Mouse (Mus musculus): Measurements from ENCODE around the gene Kcnk16. TPM values are rescaled to one million over a fixed set of nuclear protein-coding genes. Genes with fewer than 3 reads are reported as not detected.

Kcnk16 gene
- total RNA-seq, 2 experiments from 2014 or later, result not detected

DNA sequence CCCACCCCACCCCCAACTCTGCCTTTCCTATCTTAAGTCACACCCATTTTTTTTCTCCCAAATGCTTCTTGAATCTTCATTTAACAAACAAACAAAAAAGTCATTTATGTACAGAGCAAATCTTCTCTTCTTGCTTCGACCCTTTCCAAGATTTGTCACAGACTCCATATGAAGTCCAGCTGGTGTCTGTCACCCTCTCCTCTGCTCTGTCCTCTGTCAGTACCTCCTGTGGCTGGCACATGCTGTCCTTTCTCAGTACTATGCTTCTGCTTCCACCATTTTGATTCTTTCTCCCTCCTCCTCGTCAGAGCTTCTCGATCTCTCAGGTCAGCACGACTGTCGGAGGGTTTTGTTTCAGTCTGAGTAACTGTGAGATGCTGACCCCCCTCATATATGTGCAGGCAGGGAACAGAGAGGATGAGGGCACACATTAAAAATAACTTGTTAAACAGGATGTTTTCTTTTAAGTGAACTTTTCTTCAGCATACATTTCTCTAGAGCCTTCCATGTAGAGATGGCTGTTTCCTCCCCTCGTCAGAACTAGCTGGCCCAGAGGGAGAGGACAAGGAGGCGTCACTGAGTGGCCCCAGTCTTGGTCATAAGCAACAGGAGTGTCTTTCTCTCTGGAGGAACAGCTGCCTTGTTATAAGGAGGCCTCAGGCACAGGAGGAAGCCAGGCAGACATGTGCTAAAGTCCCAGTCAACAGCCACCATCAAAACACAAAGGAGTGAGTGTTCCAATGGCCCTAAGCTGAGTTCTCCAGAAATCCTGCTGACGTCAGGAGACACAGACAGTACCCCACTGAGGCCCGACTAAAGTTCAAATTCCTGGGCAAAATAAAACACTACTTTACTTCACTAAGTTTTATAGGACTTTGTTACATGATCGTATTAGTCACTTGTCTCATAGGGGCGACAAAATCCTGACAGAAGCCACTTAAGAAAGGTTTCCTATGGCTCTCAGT, 35.7 kb downstream of the Kcnk16 start:
- ATAC-seq (replicated peaks; ENCODE audit: low FRiP score, poor library complexity, severe bottlenecking), result no peak

DNA sequence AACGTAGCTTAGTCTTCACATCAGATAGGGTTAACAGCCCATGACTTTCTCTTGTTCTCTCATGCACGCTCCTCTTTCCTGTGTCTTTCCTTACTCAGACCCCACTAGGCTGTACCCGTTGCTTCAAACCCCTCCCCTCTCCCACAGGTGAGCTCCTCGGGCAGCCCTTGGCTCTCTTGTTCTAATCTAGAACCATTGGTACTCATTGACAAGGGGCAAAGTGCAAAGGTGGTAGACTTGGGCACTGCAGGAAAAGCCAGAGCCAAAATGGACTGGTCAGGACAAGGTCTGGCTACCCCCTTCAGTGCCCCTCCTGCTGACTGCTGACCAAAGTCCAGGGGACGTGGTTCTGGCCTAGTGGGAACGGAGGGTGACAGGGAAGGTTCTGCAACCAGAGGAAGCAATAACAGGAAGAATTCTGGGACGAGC, 38.9 kb downstream of the Kcnk16 start:
- no peak; the same call in 1 of the 2 replicates for ATAC-seq (replicated peaks; ENCODE audit: low FRiP score, poor library complexity, severe bottlenecking)

DNA sequence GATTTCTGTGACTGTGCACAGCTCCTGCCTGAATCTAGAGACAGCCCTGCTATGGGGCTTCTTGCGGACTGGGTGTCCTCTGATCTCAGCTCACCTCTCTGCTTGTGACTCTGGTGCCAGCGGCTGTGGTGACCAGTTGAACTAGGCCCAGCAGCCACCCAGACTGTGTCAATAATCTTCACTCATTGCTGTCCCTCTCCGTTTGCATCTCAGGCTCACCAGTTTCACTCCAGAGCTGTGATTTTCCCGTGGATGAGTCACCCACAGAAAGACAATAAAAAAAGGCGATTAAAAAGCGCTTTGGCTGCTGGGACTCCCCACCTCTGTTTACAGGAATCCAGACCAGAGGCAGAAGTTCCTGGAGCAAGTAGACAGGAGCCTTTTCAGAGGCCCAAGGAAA, 39.6 kb downstream of the Kcnk16 start:
- ATAC-seq (replicated peaks; ENCODE audit: low FRiP score, poor library complexity, severe bottlenecking), result no peak

DNA sequence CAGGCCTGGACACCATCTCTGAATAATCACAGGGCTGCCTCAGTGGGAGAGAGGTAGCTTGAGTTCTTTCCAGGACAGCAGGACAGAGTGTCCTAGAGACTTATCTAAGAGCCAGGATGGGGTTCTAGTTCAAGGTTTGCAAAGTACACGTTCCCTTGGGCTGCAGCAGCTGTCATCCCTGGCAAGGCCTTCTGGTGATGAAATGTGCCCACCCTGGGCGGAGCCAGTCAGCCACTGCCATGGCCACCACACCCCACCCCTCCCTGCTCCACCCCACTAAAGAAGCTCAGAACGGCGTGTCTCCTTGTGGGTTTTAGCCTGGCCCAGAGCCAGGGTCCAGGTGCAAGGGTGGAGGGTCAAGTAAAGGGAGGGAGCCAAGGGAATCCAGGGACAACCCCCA, 40.7 kb downstream of the Kcnk16 start:
- ATAC-seq (replicated peaks; ENCODE audit: low FRiP score, poor library complexity, severe bottlenecking), result no peak

DNA sequence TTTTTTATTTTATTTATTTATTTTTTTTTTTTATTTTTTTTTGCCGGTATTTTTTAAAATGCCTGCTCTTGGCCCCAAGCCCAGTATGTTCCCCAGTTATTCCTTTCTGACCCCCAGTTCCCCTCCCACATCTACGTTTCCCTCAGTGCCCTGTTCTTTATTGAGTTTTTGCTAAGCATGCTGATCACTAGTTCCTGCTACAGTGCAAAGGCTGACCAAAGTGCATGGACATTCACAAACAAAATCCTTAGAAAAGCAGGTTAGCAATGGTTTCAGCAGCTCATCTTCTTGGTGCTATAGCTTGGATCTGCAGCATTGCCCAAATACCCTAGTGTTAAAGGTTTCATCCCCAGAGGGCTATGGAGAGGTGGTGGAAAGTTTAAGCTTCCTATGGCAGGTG, 42.0 kb downstream of the Kcnk16 start:
- ATAC-seq (replicated peaks; ENCODE audit: low FRiP score, poor library complexity, severe bottlenecking), result no peak

DNA sequence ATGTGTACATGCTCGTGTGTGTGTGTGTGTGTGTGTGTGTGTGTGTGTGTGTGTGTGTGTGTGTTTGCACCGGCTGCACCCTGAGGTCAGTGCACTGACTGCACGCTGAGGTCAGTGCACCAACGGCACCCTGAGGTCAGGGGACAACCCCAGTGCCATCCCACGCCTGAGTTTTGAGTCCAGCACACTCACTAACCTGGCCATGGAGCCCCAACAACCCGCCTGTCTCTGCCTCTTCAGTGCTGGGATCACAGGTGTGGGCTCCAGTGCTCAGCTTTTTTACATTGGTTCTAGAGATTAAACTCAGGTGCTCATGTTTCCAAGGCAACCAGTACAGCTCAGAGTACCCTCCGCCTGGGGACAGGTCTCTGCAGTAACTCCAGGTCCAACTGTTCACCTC, 42.5 kb downstream of the Kcnk16 start:
- ATAC-seq (replicated peaks; ENCODE audit: low FRiP score, poor library complexity, severe bottlenecking), result no peak

DNA sequence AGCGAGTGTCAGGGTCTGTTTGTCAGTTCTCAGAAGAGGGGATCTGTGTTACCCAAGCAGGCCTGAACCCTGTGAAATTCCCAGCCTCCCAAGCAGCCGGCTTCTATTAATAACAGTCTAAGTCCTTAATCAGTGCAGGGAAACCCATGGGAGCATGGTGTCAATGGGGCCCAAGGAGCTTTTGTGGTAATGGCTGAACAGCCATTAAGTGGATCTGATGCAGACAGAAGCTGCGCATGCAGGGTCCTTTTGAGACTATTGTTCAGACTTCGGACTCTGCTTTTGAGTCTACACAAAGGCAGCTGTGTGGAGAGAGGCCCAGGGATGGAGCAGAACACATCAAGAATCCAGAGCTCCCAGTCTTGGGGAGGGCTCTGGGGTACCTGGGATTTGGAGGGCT, 43.5 kb downstream of the Kcnk16 start:
- ATAC-seq (replicated peaks; ENCODE audit: low FRiP score, poor library complexity, severe bottlenecking), result no peak

DNA sequence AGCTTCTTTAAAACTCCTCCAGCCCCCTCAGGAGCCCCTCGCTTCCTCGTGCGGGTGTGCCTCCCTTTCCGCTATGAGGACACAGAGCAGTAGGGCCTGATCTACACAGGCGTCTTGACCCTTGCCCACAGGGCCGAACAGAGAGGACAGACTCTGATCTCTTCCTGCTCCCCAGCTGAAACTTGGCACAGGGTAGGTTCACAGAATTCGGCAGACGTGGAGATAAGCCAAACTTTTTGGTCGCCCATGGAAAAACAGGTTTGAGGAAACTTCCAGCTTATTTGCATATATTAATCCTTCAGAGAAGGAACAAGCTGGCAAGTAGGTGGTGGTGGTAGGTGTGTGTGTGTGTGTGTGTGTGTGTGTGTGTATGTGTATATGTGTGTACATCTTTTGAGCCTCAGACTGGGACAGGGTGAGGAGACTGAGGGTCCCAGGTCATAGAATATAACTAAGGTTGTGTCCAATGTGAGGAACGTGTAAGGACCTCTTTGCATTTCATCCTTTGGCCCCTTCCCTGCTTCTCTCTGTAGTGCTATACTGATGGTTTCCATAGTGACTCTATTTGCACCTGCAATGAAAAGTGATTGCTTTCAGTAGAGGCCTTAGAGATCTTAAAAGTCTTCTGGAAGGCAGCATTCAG, 44.3 kb downstream of the Kcnk16 start:
- no peak for ATAC-seq (replicated peaks; ENCODE audit: low FRiP score, poor library complexity, severe bottlenecking)

DNA sequence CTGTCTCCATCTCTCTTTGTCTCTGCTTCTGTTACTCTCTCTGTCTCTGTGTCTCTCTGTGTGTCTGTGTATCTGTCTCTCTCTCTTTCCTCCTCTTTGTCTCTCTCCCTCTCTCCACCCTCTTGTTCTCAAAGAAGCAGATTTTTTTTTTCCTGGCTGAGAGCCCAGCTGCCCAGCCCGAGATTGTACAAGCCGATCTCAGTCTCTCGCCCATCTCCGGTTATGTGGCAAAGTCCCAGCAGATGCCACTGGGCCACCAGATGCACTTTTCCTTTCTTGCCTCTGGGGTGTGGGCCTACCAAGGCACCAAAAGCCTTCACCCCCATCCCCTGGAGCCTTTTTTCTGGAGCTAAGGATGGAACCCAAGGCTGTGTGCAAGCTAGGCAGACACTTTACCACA, 44.8 kb downstream of the Kcnk16 start:
- ATAC-seq (replicated peaks; ENCODE audit: low FRiP score, poor library complexity, severe bottlenecking), result no peak

DNA sequence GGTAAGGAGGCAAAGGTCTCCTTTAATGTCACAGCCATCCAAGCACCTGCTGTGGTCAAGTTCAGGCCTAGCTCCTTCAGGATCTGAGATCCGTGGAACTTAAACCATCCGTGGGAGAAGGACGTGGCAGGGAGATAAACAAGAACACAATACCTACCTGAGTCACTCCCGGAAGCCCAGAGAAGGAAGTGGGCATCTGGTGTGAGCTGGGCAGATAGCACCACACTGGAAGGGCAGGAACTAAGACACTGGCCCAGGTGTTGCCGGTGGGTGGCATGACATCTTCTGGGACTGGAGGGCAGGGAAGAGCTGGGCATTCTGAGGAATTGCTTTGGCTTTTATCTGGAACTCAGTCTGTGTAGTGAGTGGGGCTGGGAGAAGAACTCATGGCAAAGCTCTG, 45.7 kb downstream of the Kcnk16 start:
- no peak for ATAC-seq (replicated peaks; ENCODE audit: low FRiP score, poor library complexity, severe bottlenecking)

DNA sequence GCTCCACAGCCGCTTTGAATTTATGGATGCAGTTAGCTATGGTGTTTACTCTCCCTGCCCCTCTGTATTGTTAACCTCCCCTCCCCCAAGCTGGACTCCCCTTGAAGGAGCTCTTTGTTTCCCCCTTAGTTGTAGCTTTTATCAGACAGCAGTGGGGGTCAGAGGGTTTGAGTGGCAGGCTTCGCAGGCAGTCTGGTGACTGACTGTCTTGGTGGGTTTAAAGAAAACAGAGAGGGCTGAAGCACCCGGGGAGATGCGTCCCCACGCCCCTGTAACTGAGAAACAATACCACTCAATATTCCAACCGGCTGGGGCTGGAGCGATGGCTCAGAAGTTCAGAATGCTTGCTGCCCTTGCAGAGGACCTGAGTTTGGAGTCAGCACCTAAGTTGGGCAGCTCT, 47.9 kb downstream of the Kcnk16 start:
- no peak for ATAC-seq (replicated peaks; ENCODE audit: low FRiP score, poor library complexity, severe bottlenecking)

DNA sequence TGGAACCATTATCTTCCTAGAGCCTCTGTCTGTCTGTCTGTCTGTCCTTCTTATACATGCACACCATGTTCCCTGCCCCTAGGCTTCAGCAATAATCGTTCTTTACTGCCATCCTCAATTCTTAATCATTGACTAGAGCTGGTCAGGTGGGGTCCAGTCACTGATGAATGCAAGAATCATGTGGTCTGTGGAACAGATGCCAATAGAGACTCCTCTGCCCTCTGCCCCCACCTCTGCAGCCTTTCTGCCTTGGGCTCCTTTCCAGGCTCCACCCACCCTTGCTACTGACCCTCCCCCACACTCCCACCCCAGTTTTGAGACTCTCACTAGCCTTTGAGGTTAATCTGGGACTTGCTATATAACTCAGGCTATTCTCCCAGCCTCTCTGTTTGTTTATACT, 49.1 kb downstream of the Kcnk16 start:
- no peak for ATAC-seq (replicated peaks; ENCODE audit: low FRiP score, poor library complexity, severe bottlenecking)

DNA sequence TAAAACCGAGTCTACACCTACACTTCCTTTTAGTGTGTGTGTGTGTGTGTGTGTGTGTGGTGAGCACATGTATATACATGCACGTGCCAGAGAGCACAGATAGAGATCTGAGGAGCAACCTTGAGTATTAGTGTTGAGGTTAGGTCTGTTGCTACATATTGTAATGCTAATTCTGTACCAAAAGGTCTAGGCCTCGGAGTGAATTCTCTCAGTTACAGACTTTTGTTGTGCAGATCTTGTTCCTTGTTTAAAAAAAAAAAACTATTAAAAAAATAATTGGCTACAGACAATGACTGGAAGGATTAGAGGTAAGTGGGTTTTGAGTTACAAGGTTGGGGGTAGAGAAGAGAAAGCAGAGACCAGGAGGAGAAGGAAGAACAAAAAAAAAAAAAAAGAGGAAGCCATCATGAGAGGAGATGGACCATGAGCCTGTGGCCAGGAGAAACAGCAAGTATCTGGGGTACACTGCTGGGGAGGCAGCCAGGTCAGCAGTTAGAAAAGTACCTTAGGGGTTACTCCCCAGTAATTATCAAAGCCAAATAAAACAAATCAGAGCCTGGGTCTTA, 51.6 kb downstream of the Kcnk16 start:
- ATAC-seq (replicated peaks; ENCODE audit: low FRiP score, poor library complexity, severe bottlenecking), result no peak

DNA sequence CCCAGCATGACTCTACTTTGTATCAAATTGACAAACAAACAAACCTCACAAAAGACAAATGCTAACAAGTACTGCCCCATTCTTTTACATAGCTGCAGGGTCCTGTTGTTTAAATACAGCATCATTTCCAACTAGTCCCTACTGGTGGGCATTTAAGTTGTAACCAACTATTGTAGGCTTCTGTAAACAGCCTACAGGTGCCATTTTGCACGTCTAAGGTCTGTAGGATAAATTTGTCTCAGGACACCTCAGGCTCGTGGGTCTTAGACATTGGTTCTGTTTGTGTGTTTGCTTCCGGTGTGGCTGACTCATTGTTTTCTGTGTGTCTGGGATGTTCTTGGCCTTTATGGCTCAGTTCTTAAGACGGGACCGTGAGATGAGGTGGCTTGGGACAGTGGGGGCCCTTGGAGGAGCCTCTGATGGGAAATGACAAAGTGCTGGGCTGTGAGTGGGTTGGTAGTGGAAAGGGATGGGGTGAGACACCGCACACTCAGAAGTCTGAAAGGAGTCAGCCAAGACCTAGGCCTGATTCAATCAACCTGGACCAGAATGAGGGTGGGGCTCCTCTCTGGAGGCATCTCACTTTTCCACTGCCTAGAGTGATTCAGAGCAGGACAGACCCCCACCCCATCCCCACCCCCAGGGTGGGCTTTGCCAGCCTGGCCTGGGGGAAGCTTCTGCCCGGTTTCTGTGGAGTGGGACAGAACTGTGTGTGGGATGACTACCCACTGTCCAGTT, 52.3 kb downstream of the Kcnk16 start:
- ATAC-seq (replicated peaks; ENCODE audit: low FRiP score, poor library complexity, severe bottlenecking), result no peak

DNA sequence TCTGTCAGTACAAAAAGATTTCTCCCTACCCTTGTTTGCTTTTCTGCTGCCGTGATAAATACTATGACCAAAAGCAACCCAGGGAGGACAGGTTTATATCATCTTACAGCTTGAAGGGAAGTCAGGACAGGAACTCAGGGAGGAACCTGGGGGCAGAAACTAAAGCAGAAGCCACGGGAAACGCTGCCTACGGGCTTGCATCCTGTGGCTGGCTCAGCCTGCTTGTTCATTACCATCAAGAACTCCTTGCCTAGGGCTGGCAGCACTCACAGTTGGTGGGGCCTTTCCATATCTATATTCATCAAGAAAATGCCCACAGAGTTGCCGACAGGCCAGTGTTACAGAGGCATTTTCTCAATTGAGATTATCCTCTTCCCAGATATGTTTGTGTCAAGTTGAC, 53.2 kb downstream of the Kcnk16 start:
- no peak for ATAC-seq (replicated peaks; ENCODE audit: low FRiP score, poor library complexity, severe bottlenecking)

DNA sequence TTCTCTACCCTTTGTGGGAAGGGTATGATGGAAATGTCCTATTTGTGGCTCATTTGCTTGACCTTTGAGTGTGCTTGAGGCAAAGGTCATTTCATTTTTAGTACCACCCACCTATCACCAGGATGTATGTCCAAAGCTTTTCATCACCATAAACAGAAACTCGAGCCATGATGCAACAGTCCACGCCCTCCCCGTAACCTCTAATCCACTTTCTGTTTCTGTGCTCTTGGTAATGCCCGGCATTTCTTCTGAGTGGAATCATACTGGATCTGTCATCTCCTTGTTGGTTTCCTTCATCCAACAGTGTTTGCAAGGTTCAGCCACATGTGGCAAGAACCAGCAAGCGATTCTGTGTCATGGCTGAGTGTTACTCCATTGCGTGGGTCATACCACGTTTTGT, 54.9 kb downstream of the Kcnk16 start:
- no peak for ATAC-seq (replicated peaks; ENCODE audit: low FRiP score, poor library complexity, severe bottlenecking)

DNA sequence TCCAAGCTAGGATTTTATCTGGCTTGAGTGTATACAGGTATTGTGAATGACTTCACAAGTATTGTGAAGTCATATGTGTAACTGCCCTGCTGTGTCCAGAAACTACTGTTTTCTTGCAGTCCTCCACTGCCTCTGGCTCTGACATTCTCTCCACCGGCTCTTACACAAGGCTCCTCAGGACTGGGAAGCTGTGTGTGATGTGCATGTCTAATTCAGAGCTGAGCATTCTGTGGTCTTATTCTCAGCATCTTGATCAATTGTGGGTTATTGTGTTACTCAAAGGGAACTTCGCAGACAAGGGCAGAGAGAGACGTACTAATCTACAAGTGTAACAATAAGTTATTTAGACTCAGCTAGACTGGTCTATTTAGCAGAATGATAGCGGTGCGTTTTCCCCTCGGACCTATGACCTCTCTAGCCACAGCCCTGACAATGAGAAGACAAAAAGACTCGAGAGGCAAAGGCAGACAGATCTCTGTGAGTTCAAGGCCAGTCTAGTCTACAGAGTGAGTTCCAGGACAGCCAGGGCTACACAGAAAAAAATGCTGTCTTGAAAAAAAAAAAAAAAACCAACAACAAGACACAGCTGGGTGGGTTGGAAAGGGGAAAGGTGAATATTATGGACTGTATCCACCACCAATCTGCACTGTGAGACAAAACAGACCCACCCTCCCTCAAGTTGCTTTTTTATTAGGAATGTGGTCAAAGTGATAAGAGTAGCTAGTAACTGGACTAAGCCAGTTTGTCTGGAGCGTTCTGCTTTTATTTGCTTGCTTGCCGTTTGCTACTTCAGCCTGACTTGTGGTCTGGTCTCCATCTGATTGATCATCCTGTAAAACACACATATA, 57.0 kb downstream of the Kcnk16 start:
- ATAC-seq (replicated peaks; ENCODE audit: low FRiP score, poor library complexity, severe bottlenecking), result no peak

All from erythroid progenitor cell, adult 5-6 weeks (primary cell).